Mouse (Mus musculus) hindbrain, embryonic 13.5 days (tissue): ENCODE measurements around the gene Foxj3. TPM values are rescaled to one million over a fixed set of nuclear protein-coding genes. Genes with fewer than 3 reads are reported as not detected.

Experiments used
- ATAC-seq: fragments of 200-750 bp; cut with Nextera tagmentation; 2 replicates; pipeline ENCODE4 v1.8.0; 2017; ENCODE audit warnings: moderate TSS enrichment; ENCODE audit not compliant: low FRiP score
- H3K27ac ChIP-seq: fragments of 300-500 bp; sonication (generic); 2 replicates; pipeline ENCODE4 v1.5.1; 2015; ENCODE audit warnings: inconsistent platforms, mild to moderate bottlenecking, moderate library complexity
- H3K27me3 ChIP-seq: fragments of 300-500 bp; sonication (generic); 2 replicates; pipeline ENCODE4 v1.6.1; 2015; ENCODE audit warnings: mild to moderate bottlenecking, inconsistent platforms
- H3K36me3 ChIP-seq: fragments of 300-500 bp; sonication (generic); 2 replicates; pipeline ENCODE4 v1.6.1; 2015; ENCODE audit warnings: mild to moderate bottlenecking, inconsistent platforms
- H3K4me1 ChIP-seq: fragments of 300-500 bp; sonication (generic); replicated peaks from 2 replicates; pipeline ENCODE4 v1.6.1; 2015; ENCODE audit warnings: inconsistent platforms
- H3K4me2 ChIP-seq: fragments of 300-500 bp; sonication (generic); 2 replicates; pipeline ENCODE4 v1.6.1; 2015; ENCODE audit warnings: inconsistent platforms, mild to moderate bottlenecking, moderate library complexity
- H3K4me3 ChIP-seq: fragments of 300-500 bp; sonication (generic); 2 replicates; pipeline ENCODE4 v1.5.1; 2015; ENCODE audit warnings: mild to moderate bottlenecking, inconsistent platforms
- H3K9ac ChIP-seq: fragments of 300-500 bp; sonication (generic); 2 replicates; pipeline ENCODE4 v1.6.1; 2015; ENCODE audit warnings: mild to moderate bottlenecking, inconsistent platforms
- H3K9me3 ChIP-seq: fragments of 300-500 bp; sonication (generic); 2 replicates; pipeline ENCODE4 v1.6.1; 2016; ENCODE audit warnings: inconsistent platforms
- WGBS: fragments of 180-500 bp; shearing (Covaris S2); methylation state at CpG from one replicate; pipeline ENCODE4 v1.1.7; 2015; 5-methylcytosine and 5-hydroxymethylcytosine counted together
- polyA plus RNA-seq: library from polyadenylated mRNA; unstranded; fragments of >200 nt; fragmentation: Nextera tagmentation; extraction: Ambion mirVana; gene quantifications from 2 replicates; pipeline ENCODE4 v1.2.1, GENCODE M21; 2015

The Foxj3 gene
- polyA plus RNA-seq, 1 experiment from 2014 or later: 25.4 TPM

GRCm38 (mm10) chr4:119631115-119631919 lies 94.5 kb downstream of the Foxj3 start:
- WGBS: 74% methylated on average over 11 of the region's 11 CpGs
- Histone ChIP-seq H3K36me3 (peaks cover 23% of the 10 kb centered on the region), H3K4me3 (no peak overlapping the region), H3K9ac (no peak overlapping the region), H3K9me3 (no peaks in the 10 kb centered on the region), H3K4me1 (peaks cover 48% of the 10 kb centered on the region), H3K27ac (no peak overlapping the region; the same call in 1 of the 2 replicates), H3K27me3 (no peaks in the 10 kb centered on the region), H3K4me2 (no peak overlapping the region)
- ATAC-seq: peak; percentile 50

- ATAC-seq: no peak
- H3K9ac ChIP-seq: no peak overlapping the region
- 65% methylated on average over 7 of the region's 7 CpGs for WGBS
- no peaks in the 10 kb centered on the region for H3K9me3 ChIP-seq
- no peaks in the 10 kb centered on the region for H3K27me3 ChIP-seq
- H3K27ac ChIP-seq: peak overlapping the region; percentile 31
- H3K4me2 ChIP-seq: no peak overlapping the region
- peaks cover 17% of the 10 kb centered on the region for H3K36me3 ChIP-seq
- H3K4me3 ChIP-seq: no peak overlapping the region
- H3K4me1 ChIP-seq: peaks cover 44% of the 10 kb centered on the region
Observed at GRCm38 (mm10) chr4:119632721-119633120, 95.9 kb downstream of the Foxj3 start.

GRCm38 (mm10) chr4:119633342-119633741 lies 96.5 kb downstream of the Foxj3 start:
- Histone ChIP-seq H3K4me3 (no peak overlapping the region), H3K9me3 (no peaks in the 10 kb centered on the region), H3K27ac (peak overlapping the region; percentile 31), H3K4me1 (peaks cover 44% of the 10 kb centered on the region), H3K27me3 (no peaks in the 10 kb centered on the region), H3K9ac (no peak overlapping the region), H3K36me3 (peaks cover 17% of the 10 kb centered on the region), H3K4me2 (no peak overlapping the region)
- WGBS: 33% methylated on average over 7 of the region's 7 CpGs
- ATAC-seq: peak; percentile 34

- H3K27me3 ChIP-seq: no peaks in the 10 kb centered on the region
- 85% methylated on average over 3 of the region's 3 CpGs for WGBS
- ATAC-seq: no peak
- H3K4me3 ChIP-seq: no peak overlapping the region
- H3K9me3 ChIP-seq: no peaks in the 10 kb centered on the region
- no peak overlapping the region for H3K4me2 ChIP-seq
- peaks cover 16% of the 10 kb centered on the region for H3K36me3 ChIP-seq
- H3K9ac ChIP-seq: no peak overlapping the region
- peaks cover 44% of the 10 kb centered on the region for H3K4me1 ChIP-seq
- peak overlapping the region; percentile 42 for H3K27ac ChIP-seq
Observed at GRCm38 (mm10) chr4:119633948-119634347, 97.1 kb downstream of the Foxj3 start.

GRCm38 (mm10) chr4:119634908-119635660 lies 98.3 kb downstream of the Foxj3 start:
- Histone ChIP-seq H3K4me3 (no peak overlapping the region), H3K9ac (no peak overlapping the region), H3K4me1 (peaks cover 44% of the 10 kb centered on the region), H3K36me3 (peaks cover 6% of the 10 kb centered on the region; the same call in 1 of the 2 replicates), H3K27ac (no peak overlapping the region), H3K4me2 (no peak overlapping the region), H3K9me3 (no peaks in the 10 kb centered on the region), H3K27me3 (no peaks in the 10 kb centered on the region)
- no peak for ATAC-seq
- 70% methylated on average over 6 of the region's 6 CpGs for WGBS

GRCm38 (mm10) chr4:119635686-119636085 lies 98.9 kb downstream of the Foxj3 start:
- Histone ChIP-seq H3K9ac (no peak overlapping the region), H3K36me3 (peaks cover under 1% of the 10 kb centered on the region; the same call in 1 of the 2 replicates), H3K27ac (no peak overlapping the region), H3K4me1 (peaks cover 42% of the 10 kb centered on the region), H3K4me3 (no peak overlapping the region), H3K9me3 (no peaks in the 10 kb centered on the region), H3K4me2 (no peak overlapping the region), H3K27me3 (no peaks in the 10 kb centered on the region)
- no peak for ATAC-seq
- 81% methylated on average over 8 of the region's 8 CpGs for WGBS

GRCm38 (mm10) chr4:119636731-119637130 lies 99.9 kb downstream of the Foxj3 start:
- Histone ChIP-seq H3K27me3 (no peaks in the 10 kb centered on the region), H3K36me3 (no peaks in the 10 kb centered on the region), H3K4me2 (no peak overlapping the region), H3K4me3 (no peak overlapping the region), H3K27ac (no peak overlapping the region), H3K9ac (no peak overlapping the region), H3K9me3 (no peaks in the 10 kb centered on the region), H3K4me1 (peaks cover 34% of the 10 kb centered on the region)
- 86% methylated on average over 7 of the region's 7 CpGs for WGBS
- no peak for ATAC-seq

- Histone ChIP-seq H3K4me3 (no peak within 1 kb of the TSS), H3K27me3 (no peaks in the 10 kb centered on the region), H3K27ac (no peak within 1 kb of the TSS), H3K9ac (no peak within 1 kb of the TSS), H3K9me3 (no peaks in the 10 kb centered on the region), H3K36me3 (no peaks in the 10 kb centered on the region), H3K4me2 (no peak within 1 kb of the TSS), H3K4me1 (peaks cover 30% of the 10 kb centered on the region)
- WGBS: 71% methylated on average over 4 of the region's 4 CpGs
- no peak for ATAC-seq
Observed at GRCm38 (mm10) chr4:119637176-119637845, 100.5 kb downstream of the Foxj3 start, which contains the start of gene Guca2a. Gene Guca2a (plus strand): TSS chr4:119637704.

GRCm38 (mm10) chr4:119637946-119638345 lies 101.1 kb downstream of the Foxj3 start:
- Histone ChIP-seq H3K36me3 (no peaks in the 10 kb centered on the region), H3K27me3 (no peaks in the 10 kb centered on the region), H3K9me3 (no peaks in the 10 kb centered on the region), H3K4me1 (peaks cover 24% of the 10 kb centered on the region), H3K9ac (no peak overlapping the region), H3K4me2 (no peak overlapping the region), H3K4me3 (no peak overlapping the region), H3K27ac (no peak overlapping the region)
- 84% methylated on average over 6 of the region's 6 CpGs for WGBS
- no peak for ATAC-seq

- ATAC-seq: no peak
- Histone ChIP-seq H3K4me2 (no peak overlapping the region), H3K4me1 (peaks cover 16% of the 10 kb centered on the region), H3K27ac (no peak overlapping the region), H3K27me3 (no peaks in the 10 kb centered on the region), H3K9me3 (no peaks in the 10 kb centered on the region), H3K36me3 (no peaks in the 10 kb centered on the region), H3K4me3 (no peak overlapping the region), H3K9ac (no peak overlapping the region)
- WGBS: 62% methylated on average over 11 of the region's 11 CpGs
Observed at GRCm38 (mm10) chr4:119638656-119639055, 101.9 kb downstream of the Foxj3 start.

- no peaks in the 10 kb centered on the region for H3K36me3 ChIP-seq
- no peaks in the 10 kb centered on the region for H3K4me1 ChIP-seq
- 91% methylated on average over 4 of the region's 4 CpGs for WGBS
- H3K4me2 ChIP-seq: no peak overlapping the region
- H3K4me3 ChIP-seq: no peak overlapping the region
- ATAC-seq: no peak
- H3K9ac ChIP-seq: no peak overlapping the region
- H3K27me3 ChIP-seq: no peaks in the 10 kb centered on the region
- H3K9me3 ChIP-seq: no peaks in the 10 kb centered on the region
- no peak overlapping the region for H3K27ac ChIP-seq
Observed at GRCm38 (mm10) chr4:119642666-119643065, 105.9 kb downstream of the Foxj3 start.

- Histone ChIP-seq H3K9me3 (peaks cover 8% of the 10 kb centered on the region), H3K27ac (no peak overlapping the region), H3K27me3 (no peaks in the 10 kb centered on the region), H3K4me1 (no peaks in the 10 kb centered on the region), H3K4me3 (no peak overlapping the region), H3K9ac (no peak overlapping the region), H3K36me3 (no peaks in the 10 kb centered on the region), H3K4me2 (no peak overlapping the region)
- WGBS: 89% methylated on average over 1 of the region's 1 CpGs
- no peak for ATAC-seq
Observed at GRCm38 (mm10) chr4:119657011-119657410, 120.2 kb downstream of the Foxj3 start.
